Mouse (Mus musculus): ENCODE data around the gene Pkhd1.
"Not testable (repeated sequence)": the region's sequence is repeated elsewhere in the genome, so short reads cannot be mapped to it uniquely, and the experiment has no call there.

Gene Pkhd1

DNA sequence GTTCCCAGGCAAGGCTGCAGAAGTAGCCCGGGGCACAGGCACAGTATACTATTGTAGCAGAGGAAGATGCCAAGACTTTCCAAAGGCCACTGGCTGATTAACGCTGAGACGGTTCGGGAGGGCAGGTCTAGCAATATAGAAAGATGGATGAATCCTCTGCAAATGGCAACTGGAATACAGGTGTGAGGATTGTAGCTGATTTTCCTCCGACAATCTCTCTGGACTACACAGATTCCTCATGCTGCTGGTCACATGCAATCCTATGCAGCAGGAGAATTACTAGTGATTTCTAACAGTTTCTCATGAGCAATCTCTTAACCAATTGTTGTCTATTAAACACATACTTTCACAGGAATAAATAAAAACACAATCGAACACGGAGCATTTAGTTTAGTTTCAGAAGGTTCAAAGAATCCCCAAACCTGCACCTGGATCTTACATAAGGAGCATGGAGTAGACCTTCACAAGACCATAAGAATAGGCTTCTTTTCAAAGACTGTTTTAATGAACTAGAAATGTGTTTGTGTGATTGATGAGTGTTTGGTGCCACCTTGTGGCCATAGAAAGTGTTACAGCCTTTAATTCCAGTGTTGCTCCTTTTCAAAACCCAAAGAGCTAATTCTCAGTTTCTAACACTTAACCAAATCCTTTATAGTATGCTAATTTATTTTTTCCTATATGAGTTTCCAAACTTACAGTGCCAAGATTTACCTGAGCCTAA is 104.3 kb downstream of the Pkhd1 start:
- CTCF ChIA-PET: interaction anchor here (0.5 to 1.7 kb wide), 16 partner anchors 10 to 1425 kb away, joined by 3 to 15 read pairs (median 4); no protein-coding TSS in a partner anchor

DNA sequence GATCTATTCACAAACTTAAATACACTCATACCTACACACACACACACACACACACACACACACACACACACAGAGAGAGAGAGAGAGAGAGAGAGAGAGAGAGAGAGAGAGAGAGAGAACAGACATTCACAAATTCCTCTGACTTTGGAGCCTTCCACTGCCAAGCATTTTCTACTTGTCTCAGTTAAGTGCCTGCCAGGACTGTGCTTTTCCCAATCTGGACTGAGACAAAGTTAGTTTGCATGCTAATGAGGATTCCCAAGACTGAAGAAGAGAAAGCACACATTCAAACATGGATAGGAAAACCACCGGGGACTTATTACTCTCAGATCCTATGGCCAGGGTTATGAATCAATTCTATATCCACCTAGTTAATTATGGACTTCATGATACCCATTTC is 118.9 kb downstream of the Pkhd1 start:
- CTCF ChIA-PET: no interaction called here
- POLR2A ChIA-PET: interaction anchor here in 1 of 4 experiments (0.7 kb wide), 1 partner anchor 21 kb away, joined by 4 read pairs; no protein-coding TSS in a partner anchor

More for the DNA sequence above, 104.3 kb downstream of the Pkhd1 start:
- POLR2A ChIA-PET: interaction anchor here in 1 of 4 experiments (0.7 kb wide), 1 partner anchor 1409 kb away, joined by 3 read pairs; no protein-coding TSS in a partner anchor

DNA sequence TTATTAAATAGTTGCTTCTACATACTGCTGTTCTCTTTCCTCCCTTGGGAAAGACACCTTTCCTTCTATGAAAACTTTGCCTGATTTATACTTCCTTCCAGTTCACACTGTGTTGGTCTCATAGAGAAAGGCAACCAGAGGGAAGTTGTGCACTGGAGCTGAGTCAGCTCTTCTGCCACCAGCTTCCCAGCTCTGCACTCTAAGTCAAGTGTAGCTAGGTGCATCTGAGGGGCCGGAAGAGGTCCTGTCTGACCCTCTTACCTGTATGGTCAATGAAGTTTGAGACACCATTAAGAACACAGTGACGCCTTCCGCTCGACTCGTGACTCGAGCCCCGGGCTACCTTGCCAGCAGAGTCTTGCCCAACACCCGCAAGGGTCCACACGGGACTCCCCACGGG is 131.8 kb downstream of the Pkhd1 start:
- ChIA-PET POLR2A (no interaction called here), CTCF (no interaction called here)

DNA sequence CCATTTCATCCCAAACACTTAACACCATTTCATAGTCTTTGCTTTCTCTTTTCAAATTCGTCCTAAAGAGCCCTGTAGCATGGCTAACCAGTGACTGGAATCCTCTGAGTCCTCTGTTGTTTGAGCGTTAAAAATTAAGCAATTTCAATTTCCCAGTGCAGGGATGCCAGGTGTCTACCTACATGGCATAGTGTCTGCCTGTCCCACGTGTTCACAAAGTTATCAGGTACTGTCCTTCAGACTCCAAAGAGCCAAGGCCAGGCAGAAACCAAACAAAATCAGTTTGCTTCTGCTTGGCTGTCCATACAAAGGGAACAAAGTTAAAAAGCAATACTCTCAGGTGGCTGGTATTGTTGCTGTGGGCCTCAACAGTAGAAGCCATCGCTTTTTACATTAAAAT is 136.0 kb downstream of the Pkhd1 start:
- CTCF ChIA-PET: no interaction called here
- POLR2A ChIA-PET: no interaction called here

DNA sequence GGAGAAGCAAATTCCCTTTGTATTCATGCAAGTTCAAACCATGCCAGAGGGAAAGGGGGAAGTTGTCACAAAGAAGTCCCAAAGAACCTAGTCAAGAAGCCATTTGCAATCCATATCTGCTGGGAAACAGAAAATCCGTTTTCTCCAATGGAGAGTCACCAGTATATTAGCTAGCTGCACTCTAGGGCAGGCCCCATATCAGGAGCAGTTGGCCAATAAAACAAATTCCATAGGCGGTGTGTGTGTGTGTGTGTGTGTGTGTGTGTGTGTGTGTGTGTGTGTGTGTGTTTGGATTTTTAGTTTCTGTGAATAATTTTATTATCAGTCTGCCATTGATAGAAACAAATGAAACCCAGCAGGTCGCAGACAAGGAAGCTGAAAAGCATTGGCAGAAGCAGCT is 139.2 kb downstream of the Pkhd1 start:
- CTCF ChIA-PET: no interaction called here

DNA sequence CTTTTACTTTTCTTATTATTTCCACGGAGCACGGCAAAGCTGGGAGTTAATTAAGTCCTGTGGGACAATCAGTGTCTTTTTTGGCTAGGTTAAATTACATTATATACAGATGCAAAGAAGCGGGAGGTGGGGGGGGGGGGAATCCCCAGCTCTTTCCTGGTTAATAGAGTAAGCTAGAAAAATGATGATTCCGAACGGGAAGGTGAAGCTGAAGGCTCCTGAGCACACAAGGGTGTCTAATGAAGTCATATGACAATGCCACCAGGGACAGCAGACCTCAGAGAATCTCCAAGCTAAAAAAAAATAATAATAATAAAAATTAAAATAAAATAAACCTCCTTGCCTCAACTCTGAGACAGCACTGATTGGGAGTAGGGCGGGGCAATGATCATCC is 139.6 kb downstream of the Pkhd1 start:
- POLR2A ChIA-PET: interaction anchor here in 1 of 4 experiments (0.6 to 1.1 kb wide), 2 partner anchors 20 to 48 kb away, joined by 3 to 4 read pairs; no protein-coding TSS in a partner anchor
- CTCF ChIA-PET: no interaction called here

More for the DNA sequence above, 139.2 kb downstream of the Pkhd1 start:
- POLR2A ChIA-PET: interaction anchor here in 1 of 4 experiments (0.6 kb wide), 1 partner anchor 20 kb away, joined by 4 read pairs; no protein-coding TSS in a partner anchor

DNA sequence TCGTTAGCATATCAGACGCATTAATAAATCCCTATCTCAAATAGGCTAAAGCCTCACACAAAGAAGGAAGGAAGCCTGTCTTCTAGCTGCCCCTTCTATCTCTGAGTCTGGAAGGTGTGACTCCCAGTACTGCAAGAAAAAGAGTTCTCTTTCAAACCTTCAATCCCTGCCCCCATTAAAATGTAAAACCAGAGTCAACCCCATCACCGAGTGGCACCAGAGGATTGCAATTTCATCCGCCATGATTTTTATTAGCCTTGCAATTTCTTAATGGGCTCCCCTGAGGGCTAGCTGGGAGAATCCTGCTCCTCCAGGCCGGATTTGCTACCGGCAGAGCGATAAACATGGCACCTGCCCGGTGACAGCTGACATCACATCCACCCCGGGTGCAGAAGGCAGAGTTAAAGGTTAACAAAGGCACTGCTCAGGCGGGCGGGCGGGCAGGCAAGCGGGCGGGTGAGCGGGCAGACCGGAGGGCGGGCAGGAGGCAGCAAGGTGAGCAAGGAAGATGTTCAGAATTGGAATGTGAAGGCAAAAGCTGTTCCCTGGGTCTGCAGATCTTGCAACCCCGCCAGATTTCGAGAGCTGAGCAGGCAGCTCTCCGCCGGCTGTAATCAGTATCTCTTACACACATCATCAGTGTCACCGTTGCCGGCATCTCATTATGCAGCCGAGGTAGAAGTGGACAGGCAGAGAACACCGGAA is 140.2 kb downstream of the Pkhd1 start:
- CTCF ChIA-PET: interaction anchor here in 1 of 4 experiments (0.6 kb wide), 1 partner anchor 36 kb away, joined by 4 read pairs; no protein-coding TSS in a partner anchor
- POLR2A ChIA-PET: interaction anchor here in 2 of 4 experiments (0.6 to 1.1 kb wide), 2 partner anchors 47 to 191 kb away, joined by 3 to 4 read pairs; no protein-coding TSS in a partner anchor

DNA sequence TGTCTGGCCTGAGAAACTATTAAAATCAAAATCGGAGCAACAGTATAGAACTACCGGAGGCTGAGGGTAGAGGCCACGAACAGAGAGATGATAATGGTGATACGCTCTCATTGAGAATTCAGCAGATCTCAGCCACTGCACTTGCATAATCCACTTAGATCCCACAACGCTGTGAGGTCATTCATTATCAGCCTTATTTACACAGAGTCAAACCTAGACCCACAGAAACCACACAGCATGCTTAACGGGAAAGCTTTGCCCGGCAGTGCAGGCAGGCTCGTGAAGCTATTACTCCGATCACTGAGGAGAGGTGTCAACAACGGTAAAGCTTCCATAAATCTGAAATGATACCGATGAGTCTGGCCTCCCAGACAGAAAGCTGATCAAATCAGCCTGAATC is 147.1 kb downstream of the Pkhd1 start:
- ChIA-PET CTCF (no interaction called here), POLR2A (no interaction called here)

DNA sequence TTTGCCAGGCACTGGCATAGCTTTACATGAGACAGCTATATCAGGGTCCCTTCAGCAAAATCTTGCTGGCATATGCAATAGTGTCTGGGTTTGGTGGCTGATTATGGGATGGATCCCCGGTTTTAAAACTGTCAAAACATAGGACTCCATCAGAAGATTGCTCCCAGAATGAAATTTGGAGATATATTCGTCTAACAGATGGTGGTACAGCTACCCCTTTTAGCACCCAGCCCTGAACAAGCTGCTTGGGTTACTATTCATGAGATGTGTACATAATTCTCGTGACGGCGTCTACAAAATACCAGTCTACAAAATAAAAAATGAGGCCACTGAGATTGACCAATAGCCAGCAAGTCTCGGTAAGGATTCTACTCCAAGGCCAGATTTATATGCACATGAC is 147.5 kb downstream of the Pkhd1 start:
- CTCF ChIA-PET: no interaction called here
- POLR2A ChIA-PET: no interaction called here

DNA sequence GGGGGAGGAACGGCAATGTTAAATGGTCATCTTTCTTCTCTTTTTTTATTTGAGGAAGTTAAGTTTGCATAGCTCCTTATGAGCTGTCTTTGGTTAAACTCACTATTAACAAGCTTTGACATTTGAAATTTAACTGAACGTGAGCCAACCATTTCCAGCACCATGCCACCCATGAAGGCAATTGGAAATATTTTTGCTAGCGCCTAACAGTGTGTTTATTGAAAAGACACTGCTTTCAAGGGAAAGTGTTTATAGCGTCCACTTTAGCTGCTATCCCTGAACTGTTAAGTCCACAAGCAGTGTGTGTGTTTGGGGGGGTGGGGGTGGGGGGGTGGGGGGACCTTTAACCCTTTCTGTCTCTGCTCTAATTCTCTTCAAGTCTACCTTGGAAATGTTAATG is 151.4 kb downstream of the Pkhd1 start:
- ChIA-PET POLR2A (no interaction called here), CTCF (interaction anchor here in 1 of 4 experiments (0.6 kb wide), 2 partner anchors 478 to 541 kb away, joined by 3 read pairs; no protein-coding TSS in a partner anchor)

DNA sequence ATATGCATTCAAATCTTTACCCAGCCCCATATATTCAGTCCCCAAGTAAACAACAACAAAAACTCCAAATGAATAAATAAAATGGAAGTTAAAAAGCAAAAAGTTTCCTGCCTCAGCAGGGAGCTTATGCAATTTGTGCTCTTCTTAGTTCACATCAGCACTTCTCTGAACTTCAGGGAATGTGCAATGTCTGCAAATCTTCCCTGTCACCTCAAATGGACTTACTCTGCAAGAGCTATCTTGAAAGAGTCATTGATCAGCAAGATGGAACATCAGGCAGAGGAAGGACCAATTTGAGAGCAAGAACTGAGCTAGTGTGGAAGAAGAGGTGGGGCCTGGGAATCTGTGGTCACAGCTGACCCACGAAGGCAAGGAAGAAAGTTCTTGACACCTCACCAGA is 163.2 kb downstream of the Pkhd1 start:
- CTCF ChIA-PET: no interaction called here

DNA sequence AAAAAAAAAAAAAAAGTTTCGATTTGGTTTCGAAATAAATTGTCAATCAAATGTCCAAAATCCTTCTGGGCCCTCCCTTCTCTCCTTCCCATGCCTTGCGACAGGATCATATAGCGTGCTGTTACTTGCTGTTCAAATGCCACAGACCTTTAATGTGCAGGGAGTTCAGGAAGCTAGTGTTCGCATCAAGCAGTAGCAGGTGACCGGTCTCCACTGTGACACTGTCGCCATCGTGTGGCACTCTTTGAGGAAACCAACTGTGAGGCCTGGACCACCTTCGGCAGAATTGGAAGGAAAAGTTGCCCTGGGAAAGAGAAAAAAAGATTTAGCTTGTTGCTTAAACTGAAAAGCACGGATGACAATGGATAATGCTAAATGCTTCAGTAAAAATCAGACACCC is 167.8 kb downstream of the Pkhd1 start:
- CTCF ChIA-PET: interaction anchor here (0.6 to 1.7 kb wide), 8 partner anchors 138 to 1244 kb away, joined by 3 to 15 read pairs (median 8); no protein-coding TSS in a partner anchor

More for the DNA sequence above, 163.2 kb downstream of the Pkhd1 start:
- POLR2A ChIA-PET: no interaction called here

DNA sequence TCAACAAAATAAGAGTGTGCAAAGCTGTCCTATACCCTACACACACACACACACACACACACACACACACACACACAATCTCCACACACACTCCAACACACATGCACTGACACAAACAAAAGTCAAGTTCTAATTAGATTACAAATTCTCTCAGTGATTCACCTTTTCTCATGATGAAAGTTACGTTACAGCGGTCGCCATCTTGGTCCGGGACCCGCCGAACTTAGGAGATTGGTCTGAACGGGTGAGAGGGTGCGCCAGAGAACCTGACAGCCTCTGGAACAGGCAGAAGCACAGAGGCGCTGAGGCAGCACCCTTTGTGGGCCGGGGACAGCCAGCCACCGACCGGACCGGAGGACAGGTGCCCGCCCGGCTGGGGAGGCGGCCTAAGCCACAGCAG is 185.8 kb downstream of the Pkhd1 start:
- POLR2A ChIA-PET: not testable (repeated sequence)
- CTCF ChIA-PET: interaction anchor here in 1 of 4 experiments (0.5 kb wide), 1 partner anchor 565 kb away, joined by 3 read pairs; no protein-coding TSS in a partner anchor

More for the DNA sequence above, 167.8 kb downstream of the Pkhd1 start:
- POLR2A ChIA-PET: interaction anchor here in 2 of 4 experiments (0.7 to 0.9 kb wide), 3 partner anchors 44 to 694 kb away, joined by 3 to 9 read pairs (median 3); no protein-coding TSS in a partner anchor

DNA sequence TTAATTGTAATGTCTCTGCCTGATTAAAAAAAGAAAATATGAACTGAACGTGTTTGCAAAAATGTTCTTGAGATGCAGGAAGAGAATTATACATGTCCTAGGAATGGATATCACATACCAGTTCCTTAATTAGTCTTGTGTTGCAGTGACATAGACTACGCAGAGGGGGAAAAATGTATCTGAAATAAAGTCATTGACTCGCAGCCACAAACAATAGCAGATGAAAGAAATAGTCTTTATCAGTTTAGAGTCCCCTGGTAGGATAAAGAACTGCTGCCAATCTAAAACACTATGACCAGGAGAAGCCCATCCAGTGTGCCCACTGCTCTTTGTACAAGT is 188.8 kb downstream of the Pkhd1 start:
- CTCF ChIA-PET: no interaction called here

DNA sequence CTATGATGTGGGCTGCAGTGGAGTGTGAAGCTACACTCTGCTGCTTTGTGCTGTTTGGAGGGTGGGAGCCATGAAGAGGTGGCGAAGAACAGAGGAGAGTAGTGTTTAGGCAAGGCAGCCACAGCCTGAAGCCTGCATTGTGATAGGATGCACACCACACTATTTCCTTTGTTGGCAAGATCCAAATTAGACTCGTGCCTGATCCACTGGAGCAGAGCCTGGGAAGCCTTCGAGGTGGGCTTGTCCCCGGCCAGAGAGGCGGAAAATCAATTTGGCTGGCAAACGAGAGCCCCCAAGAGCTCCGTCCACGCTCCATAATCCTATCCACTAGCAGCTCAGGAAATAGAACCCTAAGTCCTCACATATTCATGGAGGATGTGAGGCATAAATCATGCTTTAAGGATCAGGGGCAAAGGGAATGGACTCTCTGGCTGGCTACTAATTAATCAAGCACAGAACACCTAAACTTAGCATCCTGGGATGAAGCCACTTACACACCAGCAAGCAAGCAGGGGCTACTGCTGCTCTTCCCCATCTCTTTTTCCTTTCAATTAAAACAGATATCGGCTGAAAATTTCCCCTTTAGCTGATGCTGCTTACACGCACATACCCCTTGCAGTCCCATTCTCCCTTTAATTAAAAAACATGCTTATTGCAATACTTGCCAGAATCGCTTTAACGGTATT is 189.4 kb downstream of the Pkhd1 start:
- ChIA-PET CTCF (no interaction called here), POLR2A (no interaction called here)

More for the DNA sequence above, 188.8 kb downstream of the Pkhd1 start:
- POLR2A ChIA-PET: no interaction called here

DNA sequence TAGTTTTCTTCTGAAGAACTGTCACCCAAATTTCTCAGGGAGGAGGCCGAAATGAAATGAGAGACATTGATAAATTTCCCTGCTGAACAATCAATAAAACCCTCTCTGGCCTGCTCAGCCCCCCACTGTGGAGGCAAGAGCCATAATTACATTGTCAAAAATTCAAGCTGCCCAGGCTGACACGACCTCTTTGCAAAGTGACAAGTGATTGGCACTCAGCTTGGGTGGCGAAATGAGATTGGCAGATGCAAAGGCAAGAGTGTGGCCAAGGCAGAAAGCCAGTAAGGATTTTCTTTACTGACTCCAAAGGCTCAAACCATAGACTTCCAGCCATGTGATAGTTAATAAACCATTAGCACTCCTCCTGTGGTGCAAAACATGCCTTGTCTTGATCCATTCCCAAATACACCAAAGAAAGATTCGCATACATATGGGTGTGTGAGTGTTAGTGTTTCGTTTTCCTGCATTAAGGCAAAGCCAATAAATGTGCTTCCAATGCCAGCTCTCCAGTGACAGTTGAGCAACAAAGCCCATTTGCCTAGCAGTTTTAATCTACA is 208.4 kb downstream of the Pkhd1 start:
- ChIA-PET POLR2A (no interaction called here), CTCF (no interaction called here)

DNA sequence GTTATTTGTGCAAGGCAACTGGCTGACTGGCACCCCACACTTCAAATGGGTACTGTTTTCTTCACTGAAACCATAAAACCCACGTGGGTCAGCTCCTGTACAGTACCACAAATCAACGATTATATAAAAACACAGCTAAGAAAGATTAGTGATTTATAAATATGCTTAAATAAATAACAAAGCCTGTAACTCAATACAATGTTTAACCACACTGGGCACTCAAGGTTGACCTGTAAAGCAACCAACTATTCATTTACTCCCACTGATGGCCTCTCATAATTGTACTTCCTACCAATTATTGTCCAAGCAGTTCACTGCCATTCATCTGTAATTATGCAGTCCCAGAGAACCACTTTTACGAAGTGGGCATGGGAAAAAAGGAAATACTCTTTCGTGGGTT is 219.5 kb downstream of the Pkhd1 start:
- ChIA-PET POLR2A (no interaction called here), CTCF (no interaction called here)

DNA sequence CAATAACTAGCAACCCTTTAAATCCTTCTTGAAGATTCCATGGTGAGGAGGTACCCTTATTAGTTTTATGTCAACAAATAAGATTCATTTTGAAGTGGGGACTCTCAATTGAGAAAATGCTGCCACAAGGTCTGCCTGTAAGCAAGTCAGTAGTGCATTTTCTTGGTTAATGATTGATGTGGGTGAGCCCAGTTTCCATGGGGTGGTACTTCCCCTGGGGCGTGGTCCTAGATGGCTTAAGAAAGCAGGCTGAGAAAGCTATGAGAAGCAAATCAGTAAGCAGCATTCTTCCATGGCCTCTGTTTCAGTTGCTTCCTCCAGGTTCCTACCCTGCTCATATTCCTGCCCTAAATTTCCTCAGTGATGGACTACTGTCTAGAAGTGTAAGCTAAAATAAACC is 253.4 kb downstream of the Pkhd1 start:
- CTCF ChIA-PET: no interaction called here

DNA sequence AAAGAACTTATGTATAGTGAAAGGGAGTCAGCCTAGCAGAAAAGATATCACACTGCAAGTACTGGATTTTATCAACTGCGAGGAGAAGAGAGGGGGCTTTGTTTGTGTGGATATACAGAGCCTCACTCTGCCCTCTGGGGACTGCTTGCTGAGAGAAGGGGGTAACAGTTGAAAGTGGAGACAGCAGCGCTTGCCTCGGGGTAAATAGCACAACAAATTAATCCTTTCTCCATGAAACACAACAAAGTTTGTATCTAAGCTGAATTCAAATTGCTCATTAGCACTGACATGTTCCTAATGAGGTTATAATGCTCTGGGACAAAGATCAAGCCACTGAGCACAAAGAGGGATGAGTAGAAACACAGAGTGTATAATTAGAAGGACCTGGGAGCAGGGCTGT is 273.2 kb downstream of the Pkhd1 start:
- CTCF ChIA-PET: no interaction called here
- POLR2A ChIA-PET: no interaction called here

More for the DNA sequence above, 253.4 kb downstream of the Pkhd1 start:
- POLR2A ChIA-PET: no interaction called here

DNA sequence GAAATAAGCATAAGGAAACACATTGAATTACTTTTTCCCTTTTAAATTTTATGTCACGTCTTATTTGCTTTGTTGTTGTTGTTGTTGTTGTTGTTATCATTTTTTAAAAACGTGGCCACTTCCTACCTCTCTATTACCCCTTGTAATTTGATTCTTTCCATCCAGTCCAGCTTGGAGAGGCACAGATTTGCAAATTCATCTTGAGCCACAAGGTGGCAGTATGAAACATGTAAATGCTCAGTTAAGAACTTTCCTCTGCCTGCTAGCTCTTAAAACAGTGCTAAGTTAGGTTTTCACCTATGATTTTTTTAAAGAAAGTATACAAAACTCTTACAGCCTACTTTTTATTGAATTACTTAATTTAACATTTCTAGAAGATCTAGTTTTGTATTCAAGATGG is 306.4 kb downstream of the Pkhd1 start:
- ChIA-PET POLR2A (no interaction called here), CTCF (interaction anchor here (0.5 to 2.5 kb wide), 17 partner anchors 8 to 1105 kb away, joined by 3 to 15 read pairs (median 4); no protein-coding TSS in a partner anchor)
